Mouse (Mus musculus) 416B (cell line): ENCODE results near the gene Chaf1b.

Experiments
- DNase-seq: peaks from one replicate; pipeline ENCODE4 v3.0.0; 2011; ENCODE audit warnings: low read depth

Chaf1b gene

DNA sequence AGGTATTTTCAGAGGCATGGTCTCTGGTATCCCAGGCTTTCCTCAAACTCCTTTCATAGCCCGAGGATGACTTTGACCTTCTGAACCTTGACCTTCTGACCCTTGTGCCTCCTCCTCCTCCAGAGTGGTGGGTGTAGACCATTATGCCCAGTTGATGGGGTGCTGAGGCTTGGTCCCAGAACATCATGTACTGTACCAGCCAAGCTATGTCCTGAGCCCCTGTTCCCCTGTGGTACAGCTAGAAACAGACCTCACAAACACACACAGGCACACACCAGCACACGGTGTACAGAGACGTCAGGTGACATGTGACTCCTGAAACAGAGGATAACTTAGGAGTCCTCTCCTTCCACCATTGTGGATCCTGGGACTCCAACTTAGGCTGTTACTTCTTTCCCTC, 29.1 kb downstream of the Chaf1b start:
- no peak for DNase-seq

DNA sequence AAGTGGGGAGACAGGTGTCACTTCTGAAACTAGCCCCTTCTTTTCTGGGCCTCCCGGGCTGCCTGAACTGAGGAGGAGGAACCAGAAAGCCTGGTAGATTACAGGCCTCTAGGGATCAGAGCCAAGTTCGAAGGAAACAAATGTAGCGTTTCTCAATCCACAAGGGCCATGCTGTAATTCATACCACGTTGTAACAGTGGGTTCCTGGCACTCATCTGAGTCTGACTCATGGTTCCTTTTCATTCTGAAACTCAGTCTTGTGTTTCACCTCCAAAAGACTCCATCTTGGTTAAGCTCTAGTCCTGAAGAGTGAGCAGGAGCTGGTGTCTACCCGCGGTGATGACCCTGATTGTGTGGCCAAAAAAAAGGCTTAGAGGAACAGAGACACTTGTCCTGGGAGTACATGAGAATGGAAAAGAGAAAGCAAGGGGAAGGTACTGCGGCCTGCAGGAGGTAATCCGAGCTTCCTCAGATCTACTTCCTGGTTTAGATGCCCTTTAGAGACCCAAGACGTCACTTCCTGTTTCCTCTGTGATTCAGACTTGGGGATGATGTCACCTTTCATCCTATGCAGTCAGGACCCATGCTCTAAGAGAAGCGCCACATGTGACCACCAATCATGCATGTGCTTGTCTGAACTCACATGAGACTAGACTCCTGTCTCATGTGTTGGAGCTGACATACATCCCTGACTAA, 30.3 kb downstream of the Chaf1b start:
- peak; percentile 96 for DNase-seq

DNA sequence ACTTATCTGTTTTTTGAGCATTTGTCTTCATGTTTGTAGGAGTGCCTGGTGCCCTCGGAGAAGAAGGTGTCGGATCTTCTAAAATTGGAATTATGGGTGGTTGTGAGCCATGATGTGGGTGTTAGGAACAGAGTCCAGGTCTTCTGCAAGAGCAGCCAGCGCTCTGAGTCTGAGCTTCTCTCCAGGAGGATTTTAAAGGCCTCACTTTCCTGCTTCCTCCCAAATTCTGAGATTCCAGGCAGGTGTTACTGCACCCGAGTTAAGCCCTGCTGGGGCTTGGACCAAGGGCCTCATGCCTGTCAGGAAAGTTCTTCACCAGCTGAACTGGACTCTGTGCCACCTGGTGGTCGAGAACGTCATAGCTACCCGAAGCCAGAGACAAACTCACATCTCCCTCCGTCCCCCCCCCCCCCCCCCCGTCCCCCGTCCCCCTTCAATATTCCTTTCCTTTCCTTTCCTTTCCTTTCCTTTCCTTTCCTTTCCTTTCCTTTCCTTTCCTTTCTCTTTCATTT, 31.7 kb downstream of the Chaf1b start:
- DNase-seq = peak; percentile 76

DNA sequence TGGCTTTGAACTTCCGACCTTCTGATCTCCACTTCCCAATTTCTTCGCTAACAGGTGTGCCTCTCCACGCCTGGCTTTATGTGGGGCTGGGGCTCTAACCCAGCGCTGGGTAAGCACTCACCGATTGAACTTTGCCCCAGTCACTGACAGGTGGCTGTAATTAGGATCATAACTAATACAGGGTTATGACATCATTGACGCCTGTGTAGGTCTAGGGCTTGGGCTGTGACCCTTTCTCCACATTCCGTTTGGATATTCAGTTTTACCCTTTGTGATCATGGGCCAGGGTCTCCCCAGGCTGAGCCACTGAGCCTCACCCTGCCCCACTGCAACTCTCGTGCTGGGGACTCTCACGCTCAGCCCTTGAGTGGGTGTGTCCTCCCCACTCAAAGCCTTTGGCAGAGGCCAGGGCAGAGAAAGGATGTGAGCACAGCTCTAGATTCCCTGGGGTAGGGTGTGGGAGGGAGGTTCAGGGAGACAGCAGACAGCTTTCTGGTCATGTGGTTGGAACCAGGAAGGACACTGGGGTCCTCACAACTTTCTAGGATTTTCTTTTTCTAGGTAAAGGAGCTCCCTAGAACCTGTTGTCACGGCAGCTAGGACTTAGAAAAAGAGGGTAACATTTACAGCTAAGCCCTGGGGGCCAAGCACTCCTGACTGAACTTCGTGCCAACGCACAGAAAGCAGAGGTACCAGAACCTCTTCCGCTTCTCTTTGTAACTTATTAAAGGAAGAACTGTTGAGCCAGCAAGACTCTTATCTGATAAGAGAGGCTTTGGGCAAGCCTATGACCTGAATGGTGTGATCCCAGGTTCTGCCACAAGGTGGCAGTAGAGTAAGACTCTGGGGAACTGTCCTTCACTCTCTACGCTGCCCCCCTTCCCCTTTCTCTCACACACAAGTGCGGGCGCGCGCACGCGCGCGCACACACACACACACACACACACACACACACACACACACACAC, 34.3 kb downstream of the Chaf1b start:
- peak; percentile 95 for DNase-seq

DNA sequence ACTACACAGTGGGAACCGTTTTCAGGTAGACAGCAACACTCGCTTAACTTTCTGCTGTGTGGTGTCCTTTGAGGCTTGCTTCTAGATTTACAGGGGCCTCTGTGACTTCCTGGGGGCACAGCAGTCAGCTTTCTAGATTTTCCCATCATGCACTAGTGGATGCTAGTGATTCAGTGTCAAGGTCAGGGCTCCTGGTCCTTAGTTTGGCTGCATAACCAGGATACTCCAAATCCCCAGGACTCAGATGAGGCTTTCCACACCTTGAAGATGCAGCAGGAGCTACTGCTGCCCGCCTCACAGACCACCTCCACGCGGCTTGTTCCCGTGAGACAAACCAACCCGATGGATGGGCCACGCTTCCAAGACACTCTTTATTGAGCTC, 35.0 kb downstream of the Chaf1b start:
- no peak for DNase-seq

DNA sequence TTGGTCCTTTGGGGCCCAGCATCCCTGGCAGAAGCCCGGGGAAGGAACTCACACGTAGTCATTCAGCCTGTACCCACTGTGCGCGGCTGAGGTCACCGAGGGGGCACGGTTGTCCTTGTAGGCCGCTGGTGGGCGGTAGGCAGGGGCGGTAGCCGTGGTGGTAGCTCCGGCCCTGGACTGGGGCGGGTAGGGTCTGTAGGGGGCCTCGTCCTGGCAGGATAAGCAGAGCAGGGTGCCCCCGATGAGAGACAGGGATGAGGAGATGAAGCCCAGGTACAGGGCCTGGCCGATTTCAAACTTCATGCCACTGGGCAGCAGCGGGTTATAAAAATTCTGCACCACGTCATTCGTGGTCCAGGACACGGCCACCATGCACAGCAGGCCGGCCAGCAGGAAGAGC, 35.5 kb downstream of the Chaf1b start:
- DNase-seq = no peak

DNA sequence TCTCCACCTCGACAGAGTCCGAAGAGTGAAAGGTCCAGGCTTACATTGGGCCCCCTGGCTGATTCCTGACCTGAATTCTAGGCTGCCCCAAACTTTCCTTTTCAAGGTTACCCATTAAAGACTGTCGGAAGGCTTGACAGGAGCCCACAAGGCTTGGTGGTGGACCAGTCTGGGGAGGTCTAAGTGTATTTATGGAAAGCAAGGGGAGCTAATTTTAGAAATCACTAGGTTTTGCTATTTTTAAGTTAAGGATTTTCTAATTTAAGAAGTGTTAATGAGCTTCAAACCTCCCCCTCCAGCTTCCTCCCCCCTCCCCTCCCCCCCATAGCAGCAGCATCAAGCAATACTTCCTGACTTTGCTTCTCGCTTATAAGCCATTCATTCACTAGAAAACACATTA, 37.0 kb downstream of the Chaf1b start:
- no peak for DNase-seq

DNA sequence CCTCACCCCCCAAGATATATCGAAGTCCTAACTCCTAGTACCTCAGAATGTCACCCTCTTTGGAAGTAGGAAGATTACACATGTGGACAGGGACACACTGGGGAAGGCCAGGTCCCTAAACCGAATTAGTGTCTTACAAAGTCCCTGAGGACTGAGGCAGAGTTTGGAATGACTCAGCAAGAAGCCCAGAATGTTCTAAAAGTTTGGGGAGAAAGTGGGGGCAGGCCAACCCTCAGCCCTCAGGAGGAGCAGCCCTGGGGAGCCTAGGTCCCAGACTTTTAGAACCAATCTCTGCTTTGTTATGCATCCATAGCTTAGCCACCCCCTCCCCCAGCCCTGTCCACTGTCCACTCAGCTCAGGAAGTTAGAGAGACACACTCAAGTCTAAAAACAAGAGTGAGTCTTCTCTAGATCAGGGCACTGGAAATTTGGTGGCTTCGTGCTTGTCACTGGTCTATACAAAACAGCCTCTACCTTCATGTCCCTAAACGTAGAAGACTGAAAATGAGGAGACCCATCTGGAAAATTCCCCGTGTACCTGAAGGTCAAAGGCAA, 39.2 kb downstream of the Chaf1b start:
- DNase-seq = no peak

DNA sequence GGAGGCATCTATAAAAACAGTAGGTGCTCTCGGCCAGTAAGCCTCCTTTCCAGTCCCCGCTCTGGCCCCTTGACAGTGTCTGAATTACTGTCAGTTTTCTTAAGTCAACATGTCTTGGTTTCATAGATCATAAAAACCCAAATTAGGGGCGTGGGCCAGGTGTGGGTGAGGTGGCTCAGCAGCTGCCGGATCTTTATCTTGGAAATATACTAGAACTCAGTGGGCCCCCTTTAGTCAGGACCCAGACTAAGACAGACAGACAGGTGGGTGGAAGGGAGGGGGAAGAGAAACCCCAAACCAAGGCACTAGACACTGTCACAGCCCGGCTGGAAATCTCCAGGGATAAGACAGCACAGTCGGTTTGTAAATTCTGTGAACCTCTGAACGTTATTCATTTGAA, 40.1 kb downstream of the Chaf1b start:
- DNase-seq = no peak

DNA sequence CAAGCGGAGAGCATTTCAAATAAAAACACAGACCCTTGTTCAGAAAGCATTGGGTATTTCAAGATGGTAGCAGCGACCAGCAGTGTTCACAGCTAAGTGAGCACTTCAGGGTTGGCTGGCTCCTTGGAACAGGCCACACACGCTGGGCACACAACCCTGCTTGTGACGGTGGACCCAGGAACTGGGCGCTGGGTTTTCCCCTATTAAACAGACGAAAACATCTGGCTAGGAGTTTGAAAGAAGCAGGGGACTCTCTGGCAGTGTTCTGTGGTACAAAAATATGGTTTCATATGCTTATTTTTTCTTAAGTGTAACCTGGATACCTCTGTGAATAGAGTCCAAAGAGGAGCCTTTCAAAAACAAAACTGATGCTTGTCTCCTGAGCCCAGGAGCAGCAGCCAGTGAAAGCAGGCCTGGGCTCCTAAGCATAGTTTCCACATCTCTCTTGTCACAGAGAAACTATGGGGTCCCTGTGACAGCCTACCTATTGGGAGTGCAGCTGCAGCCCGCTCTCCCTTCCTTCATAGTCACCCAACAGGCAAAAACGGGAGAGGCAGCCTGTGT, 42.1 kb downstream of the Chaf1b start:
- DNase-seq = no peak

DNA sequence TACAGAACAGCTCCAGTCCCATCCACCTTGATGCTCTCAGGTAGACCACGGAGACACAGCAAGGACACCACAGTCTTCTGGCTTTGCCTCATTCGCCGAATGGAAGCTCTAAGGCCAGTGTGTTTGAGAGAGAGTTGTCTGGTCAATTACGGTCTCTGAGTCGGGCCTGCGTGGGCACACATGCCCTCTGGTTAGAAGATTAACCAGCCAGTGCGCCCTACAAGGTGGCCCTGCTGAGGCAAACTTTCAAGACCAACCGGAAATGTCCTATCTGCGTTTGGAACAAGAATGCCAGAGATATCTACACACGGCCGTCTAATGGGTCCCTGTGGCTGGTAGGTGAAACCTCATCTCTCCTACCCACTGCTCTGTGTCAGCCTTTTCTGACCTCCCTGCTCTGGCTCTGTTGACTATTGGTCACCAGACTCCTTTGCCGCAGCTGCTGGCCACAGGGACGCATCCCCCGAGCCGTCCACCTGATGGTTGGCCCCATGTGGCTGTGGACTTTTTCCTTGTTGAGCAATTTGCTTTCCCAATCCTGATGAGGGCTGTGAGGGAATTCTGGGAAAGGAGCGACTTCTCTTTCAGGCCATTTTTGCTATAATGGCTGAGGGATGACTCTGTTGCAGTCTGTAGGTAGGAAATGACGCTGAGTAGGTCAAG, 45.8 kb downstream of the Chaf1b start:
- no peak for DNase-seq

DNA sequence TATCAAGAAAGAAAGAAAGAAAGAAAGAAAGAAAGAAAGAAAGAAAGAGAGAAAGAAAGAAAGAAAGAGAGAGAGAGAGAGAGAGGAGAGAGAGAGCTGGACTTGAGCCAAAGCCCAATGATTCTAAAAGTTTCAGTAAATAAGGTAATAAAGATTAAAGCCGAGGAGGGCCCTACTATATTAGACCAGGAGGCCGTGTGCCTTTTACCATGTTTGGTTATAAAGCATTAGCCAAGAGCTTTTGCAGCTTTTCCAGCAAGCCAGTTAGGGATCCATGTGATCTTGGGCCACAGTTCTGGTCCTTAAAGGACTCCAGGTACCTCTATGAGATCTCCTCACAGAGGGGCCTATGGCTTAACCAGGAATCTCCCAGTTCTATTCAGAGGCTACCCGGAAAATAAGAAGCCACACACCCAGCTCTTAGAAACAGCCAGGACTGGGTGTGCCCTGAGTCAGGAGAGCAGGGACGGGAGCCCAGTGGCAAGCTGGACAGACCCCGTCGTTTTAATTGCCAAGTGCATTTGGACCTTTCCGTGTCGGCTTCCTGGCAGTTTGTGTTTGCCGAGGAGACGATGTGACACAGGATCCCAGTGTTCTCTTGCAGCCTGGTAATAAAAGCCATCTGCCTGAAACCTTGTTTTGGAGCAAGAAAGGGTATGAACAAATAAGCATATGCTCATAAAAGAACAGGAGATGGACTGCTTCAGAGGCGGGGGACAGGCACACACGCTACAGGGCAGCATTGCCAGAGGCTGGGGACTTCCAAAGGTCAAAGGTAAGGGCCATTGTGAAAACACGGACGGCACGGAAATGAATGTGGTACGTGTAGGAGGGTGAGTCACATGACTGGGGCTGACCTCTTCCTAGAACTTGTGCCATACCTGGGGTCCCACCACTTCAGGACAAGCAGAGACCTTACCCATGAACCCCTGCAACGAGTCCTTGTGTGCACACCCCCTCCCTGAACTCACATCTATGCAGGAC, 48.8 kb downstream of the Chaf1b start:
- DNase-seq = no peak

DNA sequence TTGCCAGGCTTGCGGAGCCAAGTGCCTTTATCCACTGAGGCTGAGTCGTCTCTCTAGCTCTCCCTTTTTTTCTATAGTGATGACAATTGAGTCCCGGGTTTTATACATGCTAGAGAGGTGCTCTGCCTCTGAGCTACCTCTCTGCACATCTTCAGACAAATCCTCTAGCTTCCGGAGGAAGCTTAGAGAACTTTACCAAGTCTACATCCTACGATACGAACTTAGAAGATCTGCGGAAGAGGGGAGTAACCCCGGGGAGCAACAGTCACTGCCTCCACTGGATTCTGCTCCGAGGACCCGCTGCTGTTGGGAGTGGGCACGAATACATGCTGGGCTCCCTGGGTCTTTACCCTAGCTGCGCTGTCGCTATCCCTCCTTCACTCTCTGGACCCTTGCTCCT, 50.9 kb downstream of the Chaf1b start:
- DNase-seq = no peak

DNA sequence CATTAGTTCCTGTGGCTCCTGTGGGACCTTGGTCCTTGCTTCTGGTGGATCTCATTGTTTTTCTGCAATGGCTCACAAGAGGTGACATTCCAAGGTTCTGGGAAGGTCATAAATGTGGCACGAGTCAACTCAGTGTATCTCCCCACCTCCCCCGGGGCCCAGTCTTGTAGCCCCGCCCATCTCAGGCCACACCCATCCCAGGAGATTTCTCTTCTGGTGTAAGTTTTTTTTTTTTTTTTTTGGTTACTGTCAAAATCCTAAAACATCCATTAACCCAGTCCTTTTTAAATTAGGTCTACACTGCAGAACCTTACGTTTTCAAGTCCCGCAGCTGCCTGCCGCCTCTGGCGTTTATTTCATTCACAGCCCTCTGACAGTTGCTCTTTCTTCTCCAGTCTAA, 51.3 kb downstream of the Chaf1b start:
- no peak for DNase-seq

DNA sequence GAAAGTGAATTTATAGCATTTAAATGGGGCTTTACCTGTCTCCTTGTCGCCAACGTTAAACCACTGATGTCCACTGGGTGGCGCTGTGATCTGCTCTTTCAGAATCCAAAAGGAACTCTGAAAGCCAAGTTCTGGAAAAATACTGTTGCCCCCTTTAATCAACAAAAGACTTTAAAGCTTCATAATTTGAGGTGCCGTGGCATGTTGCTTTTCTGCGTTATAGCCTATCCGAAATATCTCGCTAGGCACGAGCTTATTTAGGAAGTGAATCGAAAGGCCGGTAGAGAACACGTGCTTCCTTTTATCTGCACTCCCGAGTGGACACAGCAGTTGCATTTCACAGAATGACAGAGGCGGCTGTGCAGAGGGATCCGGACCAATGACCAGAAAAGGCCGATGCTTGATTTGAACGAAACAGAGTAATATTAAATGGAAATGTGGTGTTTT, 54.7 kb downstream of the Chaf1b start:
- DNase-seq = peak; percentile 76

DNA sequence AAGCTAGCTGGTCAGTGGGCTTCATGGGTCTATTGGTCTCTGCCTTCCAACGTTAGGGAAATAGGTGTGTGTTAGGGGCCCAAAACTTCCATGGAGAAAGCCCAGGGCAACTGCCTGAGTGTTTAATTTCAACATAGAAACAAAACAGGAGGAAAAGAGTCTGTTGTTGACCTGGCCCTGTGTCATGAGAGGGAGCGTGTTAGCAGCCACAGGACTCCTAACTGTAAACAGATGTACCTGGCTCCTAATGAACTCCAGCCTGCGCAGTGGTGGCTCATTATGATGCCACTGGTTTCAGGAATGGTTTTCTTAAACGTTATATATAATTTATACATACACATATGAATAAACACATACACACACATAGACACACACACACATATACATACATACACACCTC, 56.3 kb downstream of the Chaf1b start:
- DNase-seq = no peak

DNA sequence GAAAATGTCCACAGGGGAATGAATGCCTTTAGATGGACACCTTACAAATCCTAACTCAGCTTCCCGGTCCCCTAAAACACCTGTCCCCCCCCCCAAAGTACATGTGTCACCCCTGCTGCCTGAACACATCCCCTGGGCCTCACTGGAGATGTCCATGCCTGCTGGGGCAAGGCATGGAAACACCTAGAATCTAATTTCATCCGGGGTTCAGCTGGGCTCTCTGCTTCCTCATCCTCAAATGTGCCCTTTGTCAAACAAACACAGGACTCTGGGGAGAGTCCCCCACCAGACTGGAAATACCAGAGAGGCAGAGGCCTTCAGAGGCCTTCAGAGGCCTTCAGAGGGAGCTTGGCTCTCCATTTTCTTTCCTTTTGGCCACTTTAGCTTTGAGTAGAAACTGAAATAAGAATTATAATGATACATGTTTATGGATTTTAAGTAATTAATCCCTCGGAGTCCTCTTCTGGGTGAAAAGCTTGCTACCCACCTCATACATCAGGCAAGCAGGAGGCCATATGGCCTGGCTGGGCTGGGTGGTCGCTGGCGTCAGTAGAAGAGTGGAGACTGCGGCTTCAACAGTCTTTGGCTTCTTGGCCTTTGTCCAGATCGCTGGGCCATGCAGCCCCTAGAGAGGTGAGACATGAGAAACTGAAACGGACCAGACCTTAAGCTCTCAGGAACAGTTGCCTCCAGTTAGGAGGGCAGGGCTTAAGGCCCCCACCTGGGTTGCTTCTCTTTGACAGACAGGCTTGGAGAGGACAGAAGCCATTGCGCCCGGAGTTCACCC, 58.3 kb downstream of the Chaf1b start:
- no peak for DNase-seq

DNA sequence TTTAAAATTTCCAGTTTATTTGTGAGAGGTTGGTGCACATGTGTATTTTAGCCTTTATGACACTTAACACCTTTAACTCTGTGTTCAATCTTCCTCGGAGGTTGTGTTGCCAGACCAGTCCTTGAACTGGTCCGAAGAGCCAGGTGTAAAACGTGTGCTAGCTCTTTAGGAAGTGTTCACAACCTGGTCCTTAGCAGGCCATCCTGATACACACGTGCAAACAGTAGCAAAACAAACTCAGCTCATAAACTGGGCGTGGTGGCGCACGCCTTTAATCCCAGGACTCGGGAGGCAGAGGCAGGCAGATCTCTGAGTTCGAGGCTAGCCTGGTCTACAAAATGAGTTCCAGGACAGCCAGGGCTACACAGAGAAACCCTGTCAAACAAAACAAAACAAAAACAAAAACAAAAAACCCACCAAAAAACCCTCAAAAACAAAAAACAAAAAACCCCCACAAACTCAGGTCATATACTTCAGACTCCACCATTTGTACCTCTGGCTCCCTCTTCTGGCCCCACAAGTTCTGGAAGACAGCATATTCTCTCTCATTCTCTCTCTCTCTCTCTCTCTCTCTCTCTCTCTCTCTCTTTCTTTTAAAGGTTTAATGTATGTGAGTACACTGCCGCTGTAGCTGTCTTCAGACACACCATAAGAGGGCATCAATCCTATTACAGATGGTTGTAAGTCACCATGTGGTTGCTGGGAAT, 59.2 kb downstream of the Chaf1b start:
- DNase-seq = peak; percentile 20

DNA sequence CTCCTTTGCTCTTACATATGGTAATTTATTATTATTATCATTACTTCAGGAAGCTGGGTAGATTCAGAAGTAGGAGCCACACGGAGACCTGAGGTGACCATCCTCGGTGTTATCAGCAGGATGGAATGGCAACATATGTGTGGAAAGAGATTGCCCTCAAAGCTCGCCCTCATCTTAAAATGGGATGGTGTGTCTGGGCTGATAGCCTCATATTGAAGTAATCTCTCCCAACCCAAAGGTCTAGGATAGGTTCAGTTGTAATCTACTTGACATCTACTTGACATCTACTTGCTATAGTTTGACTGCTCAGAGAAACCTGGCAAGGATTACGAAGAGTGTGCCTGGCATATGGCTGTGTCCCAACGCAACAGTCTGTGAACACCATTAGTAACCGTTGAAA, 60.6 kb downstream of the Chaf1b start:
- no peak for DNase-seq
